Mouse (Mus musculus) spleen, adult 18-20 months (tissue): Measurements from ENCODE around the gene Tlx1.

Experiments used
- DNase-seq, 2 experiments: peaks; one replicate each; pipeline ENCODE4 v3.0.0; 2022; ENCODE audit warnings: mixed read lengths in 2 of 2

The Tlx1 gene

DNA sequence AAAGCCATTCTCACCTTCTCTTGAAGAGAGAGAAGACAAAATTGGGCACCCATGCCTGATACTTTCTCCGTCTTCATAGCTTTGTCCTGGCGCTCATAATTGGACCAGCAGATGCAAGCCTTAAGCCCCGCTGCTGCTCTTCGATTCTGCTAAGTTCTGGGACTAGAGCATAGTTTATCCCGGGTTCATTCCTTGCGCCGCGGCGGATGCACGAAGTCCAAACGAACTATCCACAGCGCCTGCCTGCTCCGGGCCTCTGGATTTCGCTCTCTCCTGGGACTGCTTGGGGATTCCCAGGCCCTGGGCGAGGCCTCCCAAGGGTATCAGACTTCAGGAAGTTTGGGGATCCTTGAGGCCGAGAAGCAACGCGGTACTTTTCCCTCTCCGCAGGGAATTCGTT lies 8.4 kb downstream of the Tlx1 start:
- no peak for DNase-seq

- no peak for DNase-seq
Observed at GRCm38 (mm10) chr19:45159491-45159890, 9.0 kb downstream of the Tlx1 start.

DNA sequence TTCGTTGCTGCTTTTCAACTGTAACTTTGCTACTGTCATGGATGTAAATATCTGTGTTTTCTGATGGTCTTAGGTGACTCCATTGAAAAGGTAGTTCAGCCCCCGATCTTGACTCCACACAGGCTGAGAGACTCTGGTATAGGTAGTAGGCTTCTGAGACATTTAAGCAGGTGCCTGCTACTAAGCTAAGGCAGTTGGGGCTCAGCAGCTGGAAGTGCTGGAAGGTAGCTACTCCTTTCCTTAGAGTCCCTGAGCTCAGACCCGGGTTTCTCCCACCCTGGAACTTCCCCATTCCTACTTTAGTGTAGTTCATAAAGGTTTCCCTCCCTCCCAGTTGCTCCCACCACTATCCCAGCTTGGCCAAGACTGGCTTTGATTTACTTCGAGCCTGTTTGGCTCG lies 9.5 kb downstream of the Tlx1 start:
- DNase-seq = no peak

DNA sequence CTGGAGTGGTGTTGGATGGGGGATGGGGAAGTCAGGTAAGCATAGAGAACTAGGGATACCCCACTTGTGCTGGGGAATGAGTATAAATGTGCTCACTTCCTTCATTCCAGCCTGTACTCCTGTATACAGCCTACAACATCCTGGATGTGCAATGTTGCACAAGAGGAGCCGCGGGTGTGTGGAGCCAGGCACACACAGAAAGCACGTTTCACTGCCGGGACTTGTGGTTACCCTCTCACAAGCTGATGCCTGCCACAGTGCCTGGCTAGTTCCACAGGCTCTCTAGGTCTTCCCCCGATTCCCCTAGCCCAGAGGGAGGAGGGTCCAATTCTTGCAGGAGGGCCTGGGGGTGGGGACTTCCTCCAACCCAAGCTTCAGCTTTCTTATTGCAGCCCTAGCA lies 10.0 kb downstream of the Tlx1 start:
- no peak for DNase-seq

GRCm38 (mm10) chr19:45161093-45161492 lies 10.6 kb downstream of the Tlx1 start:
- peak; percentile 30 to 71 for DNase-seq

- DNase-seq = no peak
Observed at GRCm38 (mm10) chr19:45162181-45162580, 11.7 kb downstream of the Tlx1 start.

DNA sequence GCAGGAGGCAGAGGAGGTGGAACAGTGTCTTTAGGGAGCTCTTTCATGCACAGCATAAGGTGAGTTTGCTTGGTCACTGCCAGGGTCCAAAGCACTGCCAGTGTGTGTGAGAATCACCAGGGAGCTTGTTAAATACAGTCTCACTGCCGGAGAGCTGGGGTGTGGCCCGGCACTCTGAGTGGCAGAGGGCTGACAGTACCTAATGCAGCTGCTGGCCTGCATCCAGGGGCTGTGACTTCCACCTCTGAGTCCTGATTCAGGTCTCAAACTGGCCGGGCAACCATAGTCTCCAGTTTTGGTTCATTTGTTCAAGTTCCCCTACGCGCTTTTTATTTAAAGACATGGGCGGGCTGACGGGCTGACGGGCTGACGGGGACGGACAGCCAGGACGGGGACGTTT lies 12.4 kb downstream of the Tlx1 start:
- no peak for DNase-seq

- DNase-seq = no peak
Observed at GRCm38 (mm10) chr19:45170451-45170850, 20.0 kb downstream of the Tlx1 start.

DNA sequence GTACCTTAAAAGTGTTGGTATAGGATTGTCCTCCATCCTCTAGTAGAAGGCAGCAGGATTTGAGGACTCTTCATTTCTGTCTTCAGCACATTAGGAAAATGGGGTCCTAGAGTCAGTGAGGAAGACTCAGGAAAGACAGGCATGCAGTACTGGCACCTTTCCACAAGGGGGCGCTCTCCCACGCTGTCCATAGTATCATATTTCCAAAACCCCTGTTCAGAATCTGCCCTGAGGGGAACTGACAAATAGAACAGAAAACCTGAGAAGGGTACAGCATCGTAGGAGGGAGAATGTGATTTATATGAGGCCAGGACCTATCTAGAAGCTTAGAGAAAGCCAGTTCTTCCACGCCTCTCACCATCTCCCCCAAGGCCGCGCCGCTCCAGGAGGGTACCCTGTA lies 24.3 kb downstream of the Tlx1 start:
- DNase-seq = peak in 1 of 2 experiments; percentile 35

DNA sequence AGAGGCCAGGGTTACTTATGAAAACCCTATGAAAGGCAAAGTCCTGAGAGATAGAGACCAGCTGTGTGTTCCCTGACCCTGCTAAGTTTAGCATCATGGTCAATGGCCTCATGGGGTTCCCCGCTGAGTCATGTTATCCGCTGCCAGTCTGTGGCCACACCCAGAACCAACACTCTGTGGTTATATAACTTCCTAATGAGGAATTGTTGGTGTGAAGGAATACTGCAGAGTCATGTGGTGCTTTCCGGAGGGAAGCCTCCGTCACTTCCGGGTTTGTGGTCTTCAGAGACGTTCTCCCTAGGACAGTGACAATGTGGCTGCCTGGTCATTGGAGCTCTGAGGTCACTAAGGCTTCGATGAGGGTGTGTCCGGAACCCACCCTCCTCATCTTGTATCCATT lies 25.8 kb downstream of the Tlx1 start:
- no peak for DNase-seq

- DNase-seq = peak in 1 of 2 experiments; percentile 52
Observed at GRCm38 (mm10) chr19:45177004-45177737, 26.7 kb downstream of the Tlx1 start.

- DNase-seq = no peak
Observed at GRCm38 (mm10) chr19:45179451-45179850, 29.0 kb downstream of the Tlx1 start.

GRCm38 (mm10) chr19:45180447-45180846 lies 30.0 kb downstream of the Tlx1 start:
- no peak for DNase-seq

GRCm38 (mm10) chr19:45194651-45195050 lies 44.2 kb downstream of the Tlx1 start:
- DNase-seq = no peak

DNA sequence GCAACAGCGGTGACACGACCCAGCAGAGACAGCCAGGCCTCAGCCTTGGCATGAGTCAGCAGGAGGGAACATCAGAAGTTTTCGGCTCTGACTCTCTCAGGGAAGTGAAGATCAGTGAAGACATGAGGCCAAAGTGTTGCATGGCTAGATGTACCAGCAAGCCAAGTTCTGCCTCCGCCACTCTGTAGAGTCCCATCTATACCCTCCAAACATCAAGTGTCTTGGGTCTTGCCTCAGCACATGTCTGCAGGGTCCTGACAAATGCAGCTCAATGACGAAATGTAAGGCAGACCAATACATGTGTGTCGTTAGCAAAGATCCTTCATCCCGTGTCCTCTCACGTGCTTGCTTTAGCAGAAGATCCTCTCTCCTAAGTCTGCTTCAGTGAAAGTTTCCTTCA lies 46.5 kb downstream of the Tlx1 start:
- no peak for DNase-seq

DNA sequence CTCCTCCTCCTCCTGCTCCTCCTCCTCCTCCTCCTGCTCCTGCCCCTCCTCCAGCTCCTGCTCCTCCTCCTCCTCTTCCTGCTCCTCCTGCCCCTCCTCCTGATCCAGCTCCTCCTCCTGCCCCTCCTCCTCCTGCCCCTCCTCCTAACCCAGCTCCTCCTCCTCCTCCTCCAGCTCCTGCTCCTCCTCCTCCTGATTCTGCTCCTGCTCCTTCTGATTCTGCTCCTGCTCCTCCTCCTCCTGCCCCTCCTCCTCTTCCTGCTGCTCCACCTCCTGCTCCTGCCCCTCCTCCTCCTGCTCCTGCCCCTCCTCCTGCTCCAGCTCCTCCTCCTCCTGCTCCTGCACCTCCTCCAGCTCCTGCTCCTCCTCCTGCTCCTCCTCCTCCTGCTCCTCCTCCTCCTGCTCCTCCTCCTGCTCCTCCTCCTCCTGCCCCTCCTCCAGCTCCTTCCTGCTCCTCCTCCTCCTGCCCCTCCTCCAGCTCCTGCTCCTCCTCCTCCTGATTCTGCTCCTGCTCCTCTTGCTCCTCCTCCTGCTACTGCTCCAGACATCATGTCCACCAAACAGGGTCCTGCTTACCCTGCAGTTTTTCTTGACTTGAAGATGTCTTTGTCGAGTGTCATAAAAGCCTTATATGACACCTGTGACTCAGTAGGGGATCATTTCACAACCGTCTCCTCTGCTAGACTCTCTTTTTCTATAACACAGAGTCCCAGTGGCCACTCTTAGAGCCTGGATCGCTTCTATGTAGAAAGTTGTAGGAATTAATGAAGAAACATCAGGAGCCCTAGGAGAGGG lies 55.0 kb downstream of the Tlx1 start:
- DNase-seq = no peak
